Mouse (Mus musculus): Measurements from ENCODE around the gene Gm10192.
A peak's percentile ranks its signal among the peaks of the same experiment; 100 is the strongest.
"Not testable (repeated sequence)": the region's sequence is repeated elsewhere in the genome, so short reads cannot be mapped to it uniquely, and the experiment has no call there.

The Gm10192 gene

DNA sequence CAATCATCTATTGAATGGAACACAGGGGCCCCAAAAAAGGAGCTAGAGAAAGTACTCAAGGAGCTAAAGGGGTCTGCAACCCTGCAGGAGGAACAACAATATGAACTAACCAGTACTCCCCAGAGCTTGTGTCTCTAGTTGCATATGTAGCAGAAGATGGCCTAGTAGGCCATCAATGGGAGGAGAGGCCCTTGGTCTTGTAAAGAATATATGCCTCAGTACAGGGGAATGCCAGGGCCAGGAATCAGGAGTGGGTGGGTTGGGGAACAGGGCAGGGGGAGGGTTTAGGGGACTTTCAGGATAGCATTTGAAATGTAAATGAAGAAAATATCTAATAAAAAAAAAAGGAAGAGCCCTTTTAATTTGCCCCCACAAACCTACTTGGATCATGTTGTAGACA lies at the start of gene Gm10192:
Gm10192 (minus strand) TSS at position 101 of the 400 bp plus-strand sequence.
- not testable (repeated sequence) for DNase-seq (ENCODE audit: low spot score)

DNA sequence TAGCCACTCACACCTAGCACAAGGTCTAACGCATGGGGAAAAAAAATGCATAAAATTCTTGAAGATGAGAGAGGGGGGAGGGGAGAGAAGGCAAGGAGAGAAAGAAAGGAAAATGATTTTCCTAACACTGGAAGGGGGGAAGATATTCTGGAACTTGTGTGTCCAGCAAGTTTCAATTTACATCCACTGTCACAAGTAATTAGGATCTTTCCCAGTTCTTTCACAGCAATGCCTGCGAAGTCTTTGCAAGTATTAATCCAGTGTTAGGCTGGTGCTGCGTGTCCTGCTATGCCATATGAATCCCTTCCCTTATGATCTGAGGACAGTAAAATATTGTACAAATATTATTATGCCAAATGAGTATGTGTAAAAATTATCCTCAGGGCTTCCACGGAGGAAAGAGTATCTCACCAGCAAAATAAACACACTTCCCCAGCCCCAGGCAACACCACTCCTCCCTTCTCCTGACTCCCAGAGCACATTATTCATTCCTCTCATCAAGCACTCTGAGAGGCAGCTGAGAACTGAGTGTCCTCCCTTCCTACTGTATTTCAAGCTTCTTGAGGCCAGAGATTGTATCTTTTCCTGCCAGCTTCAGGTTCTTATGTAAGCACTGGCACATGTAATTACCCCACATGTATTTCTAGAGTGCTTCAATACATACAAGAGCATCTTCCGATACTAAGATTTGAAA lies 47.6 kb upstream of the Gm10192 start:
- no peak for DNase-seq (ENCODE audit: low spot score)

DNA sequence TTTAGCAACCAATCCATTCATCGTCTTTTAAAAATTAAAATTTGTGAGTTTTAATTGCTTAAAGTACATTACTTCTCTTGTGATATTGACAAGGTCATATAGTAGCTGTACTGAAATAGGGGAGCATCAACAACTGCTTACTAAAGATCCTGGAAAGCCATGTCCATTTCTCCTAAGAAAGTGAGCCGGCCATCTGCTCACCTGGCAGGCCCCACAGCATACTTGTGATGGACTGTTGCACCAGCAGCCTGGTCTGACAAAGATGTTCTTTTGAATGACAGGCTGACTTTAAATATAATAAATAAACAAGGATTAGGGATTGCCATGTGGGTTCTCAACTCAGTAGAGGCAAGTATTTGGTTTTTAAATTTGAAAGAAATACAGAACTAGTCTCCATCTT lies 36.7 kb upstream of the Gm10192 start:
- no peak for DNase-seq (ENCODE audit: low spot score)

DNA sequence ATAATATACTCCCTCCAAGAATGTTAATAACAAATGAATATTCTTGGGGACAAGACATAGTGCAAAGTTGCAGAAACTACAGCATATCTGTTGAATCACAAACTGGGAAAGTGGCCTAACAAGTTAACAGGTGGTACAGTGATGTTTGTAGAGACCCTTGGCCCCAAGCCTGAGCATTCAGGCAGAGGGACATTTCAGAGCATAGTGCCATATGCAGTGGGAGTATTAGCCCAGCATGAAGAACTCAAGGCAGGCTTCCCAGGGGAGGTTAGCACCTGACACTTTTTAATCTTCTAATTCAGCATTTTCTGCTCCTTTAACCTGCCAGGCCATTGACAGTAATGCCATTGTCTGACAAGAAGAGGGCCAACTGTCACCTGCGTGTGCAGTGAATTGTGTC lies 34.9 kb upstream of the Gm10192 start:
- DNase-seq (ENCODE audit: low spot score): no peak

DNA sequence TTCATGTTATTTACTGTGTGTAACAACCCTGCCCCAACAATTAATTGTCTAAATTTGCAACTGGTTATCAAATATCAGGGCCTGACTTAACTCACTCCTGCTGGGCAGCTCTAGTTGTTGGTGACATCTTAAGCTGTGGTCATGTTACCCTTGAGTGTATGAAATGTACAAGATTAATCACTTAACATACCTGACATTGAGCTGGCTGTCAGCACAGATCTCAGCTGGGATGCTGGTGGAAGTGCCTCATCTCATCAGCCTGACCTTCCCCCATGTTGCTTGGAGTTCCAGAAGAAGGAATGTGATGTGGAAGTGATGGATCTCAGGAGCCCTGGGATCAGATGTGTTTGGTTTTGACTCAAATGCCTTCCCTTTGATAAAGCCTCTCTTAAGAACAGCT lies 29.5 kb upstream of the Gm10192 start:
- DNase-seq (ENCODE audit: low spot score): no peak

DNA sequence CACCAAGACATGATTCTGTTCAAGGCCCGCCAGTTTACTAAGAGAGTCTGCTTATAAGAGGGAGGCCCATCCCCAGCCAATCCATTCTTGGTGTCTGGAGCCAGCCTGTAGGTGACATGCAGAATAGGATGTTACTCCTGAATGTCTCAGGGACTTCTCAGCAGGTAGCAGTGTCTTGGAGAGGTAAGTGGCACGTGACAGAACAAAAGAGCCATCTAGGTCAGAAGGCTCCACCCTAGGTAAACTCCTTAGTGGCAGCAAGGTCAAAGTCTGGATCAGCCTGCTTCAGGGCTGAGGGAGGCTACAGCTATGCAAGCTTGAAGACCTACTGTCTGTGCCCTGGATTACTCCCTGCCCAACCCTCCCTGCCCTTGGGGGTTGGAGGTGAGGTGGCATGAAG lies 20.0 kb upstream of the Gm10192 start:
- not testable (repeated sequence) for DNase-seq (ENCODE audit: low spot score)

DNA sequence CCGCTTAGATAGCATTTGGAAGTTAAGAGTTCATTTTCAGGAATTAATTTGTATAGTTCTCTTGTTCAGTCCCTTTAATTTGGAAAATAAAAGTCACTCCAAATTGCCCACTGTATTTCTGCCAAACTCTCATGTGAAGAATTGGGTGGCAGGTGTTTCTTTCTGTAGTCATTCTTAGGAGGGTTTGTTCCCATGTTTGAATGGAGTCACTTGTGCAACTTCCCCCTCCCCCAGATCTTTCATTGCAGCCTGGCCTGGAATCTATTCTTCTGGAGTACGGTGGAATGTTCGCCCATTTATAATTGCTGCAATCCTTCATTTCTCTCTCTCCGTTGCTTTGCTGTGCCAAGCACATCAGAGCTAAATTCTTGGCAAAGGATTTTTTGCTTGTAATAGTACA lies 10.2 kb upstream of the Gm10192 start:
- DNase-seq (ENCODE audit: low spot score): peak; percentile 0

DNA sequence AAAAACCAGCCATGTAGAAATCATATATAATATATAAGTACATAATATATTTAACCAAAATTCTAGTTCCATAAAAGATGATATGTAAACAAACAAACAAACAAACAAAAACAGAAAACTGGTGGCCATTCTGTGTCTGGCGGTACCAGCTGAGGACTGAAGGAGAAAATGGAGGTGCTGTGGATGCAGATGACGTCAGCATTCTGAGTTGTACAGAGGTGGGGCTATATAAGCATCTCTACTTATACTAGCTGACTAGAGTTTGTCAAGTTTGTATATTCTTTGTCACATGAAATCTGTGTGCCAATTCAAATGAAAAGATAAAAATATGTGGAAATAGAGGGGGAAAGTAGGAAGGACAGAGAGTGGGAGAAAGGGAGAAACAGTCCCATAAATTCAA lies 9.6 kb upstream of the Gm10192 start:
- DNase-seq (ENCODE audit: low spot score): no peak

DNA sequence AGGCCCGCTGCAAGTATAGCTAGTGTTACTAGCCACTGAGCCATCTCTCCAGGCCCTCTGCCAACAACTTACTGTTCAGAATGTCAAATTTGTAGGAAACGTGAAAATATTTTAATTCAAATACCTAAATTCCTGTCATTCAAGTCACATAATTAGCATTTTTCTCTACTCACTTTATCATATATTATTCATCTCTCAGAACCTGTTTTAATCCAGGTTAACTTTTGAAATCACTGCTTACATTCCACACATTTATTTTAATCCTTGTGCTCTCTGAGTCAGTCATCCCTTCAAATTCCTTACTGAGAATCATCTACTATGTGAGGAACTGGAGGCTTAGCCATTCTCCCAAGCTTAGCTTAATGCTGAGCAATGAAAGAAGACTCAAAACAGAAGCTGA lies 2.6 kb downstream of the Gm10192 start:
- no peak for DNase-seq (ENCODE audit: low spot score)

DNA sequence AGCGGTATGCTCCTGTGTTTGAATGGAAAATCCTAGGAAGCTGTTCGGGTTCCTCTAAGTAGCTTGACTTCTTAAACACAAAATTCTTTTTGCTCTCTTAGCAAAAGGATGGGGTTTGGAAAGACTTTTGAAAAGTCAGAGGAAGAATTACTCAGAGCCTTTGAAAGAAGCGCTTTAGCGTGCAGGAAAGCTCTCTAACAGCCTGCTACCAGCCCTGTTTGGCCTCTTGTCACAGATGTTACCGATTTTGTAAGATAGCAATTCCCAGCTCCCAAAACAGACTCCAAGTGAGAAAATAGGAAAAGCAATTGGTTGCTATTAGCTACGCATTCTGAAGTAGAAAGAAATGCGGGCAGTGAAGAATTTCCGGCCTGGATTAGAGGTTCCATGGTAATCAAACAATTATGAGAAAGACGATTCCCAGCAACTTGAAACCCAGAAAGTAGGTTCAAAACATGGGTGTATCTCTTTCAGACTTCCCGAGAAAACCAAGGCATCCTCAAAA lies 26.1 kb downstream of the Gm10192 start:
- no peak for DNase-seq (ENCODE audit: low spot score)

DNA sequence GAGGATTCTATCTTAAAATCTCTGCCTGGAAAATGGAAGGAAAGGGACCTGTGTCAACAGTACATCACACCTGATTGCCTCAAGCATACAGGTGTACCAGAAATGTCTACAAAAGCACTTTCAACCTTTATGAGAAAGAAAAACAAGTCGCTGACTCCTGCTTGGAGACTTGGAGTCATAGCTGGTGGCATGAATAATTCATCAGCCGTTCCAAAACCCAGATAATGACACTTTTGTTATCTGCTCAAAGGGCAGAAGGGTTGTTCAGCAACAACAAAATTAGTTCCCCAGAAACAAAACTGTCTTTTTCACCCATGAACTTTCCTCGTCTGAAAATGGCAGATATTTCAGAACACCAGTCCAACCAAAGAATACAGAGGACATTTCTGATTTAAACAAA lies 26.9 kb downstream of the Gm10192 start:
- no peak for DNase-seq (ENCODE audit: low spot score)

DNA sequence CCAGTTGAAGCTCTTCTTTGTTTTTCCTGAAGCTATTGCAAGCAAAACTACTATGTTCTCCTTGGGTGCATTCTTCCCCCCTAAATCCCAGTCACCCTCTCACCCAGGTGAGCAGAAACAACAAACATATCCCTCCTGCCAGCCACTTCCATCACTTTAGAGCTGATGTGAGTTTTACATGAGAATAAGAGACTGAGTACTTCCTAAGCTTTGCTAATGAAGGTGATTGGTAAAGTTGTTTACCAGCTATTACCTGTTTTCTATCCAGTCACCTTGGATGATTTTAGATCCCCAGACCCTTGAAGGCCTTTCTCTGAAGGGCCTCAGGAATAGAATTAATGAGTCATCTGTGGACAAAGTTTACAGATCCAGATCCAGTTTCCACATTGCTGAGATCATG lies 29.4 kb downstream of the Gm10192 start:
- no peak for DNase-seq (ENCODE audit: low spot score)

DNA sequence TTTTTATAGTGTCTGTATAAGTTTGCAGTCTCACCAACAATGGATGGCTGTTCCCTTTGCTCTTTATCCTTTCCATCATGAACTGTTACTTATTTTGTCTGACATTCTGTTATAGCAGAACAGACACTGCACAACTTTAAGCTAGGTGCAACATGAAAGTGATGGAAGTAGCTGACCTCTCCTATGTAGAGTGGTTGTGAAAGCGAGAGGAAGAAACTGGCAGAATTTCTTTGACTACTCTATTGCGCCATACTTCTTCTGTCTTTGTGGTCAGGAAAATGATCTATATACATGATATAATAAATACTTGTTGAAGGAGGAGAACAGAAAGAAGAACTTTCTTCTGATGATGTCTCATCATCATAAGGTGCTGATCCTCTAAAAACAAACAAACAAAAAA lies 40.5 kb downstream of the Gm10192 start:
- DNase-seq (ENCODE audit: low spot score): no peak

All from ovary, postnatal 14 days (tissue).